Mouse (Mus musculus): ENCODE data around the gene Vmn1r27.

GRCm38 (mm10) chr6:58218721-58219120 lies at the start of gene Vmn1r27:
- TF ChIP-seq TCF12 (IDR thresholded peaks at IDR 0.05; ENCODE audit: low read depth, low read length) = no peak
- no peak for TF ChIP-seq SMC3 (IDR thresholded peaks at IDR 0.05; ENCODE audit: low read depth, low read length)
- TF ChIP-seq CTCF (conservative IDR thresholded peaks at IDR 0.05 in 1 of 2, IDR thresholded peaks at IDR 0.05 in 1 of 2; ENCODE audit: low read depth in 2 of 2, low read length in 2 of 2) = no peak
- no peak for TF ChIP-seq POLR2A (IDR thresholded peaks at IDR 0.05; ENCODE audit: low read depth, low read length)
- TF ChIP-seq EP300 (IDR thresholded peaks at IDR 0.05; ENCODE audit: low read length) = no peak
- TF ChIP-seq JUND (conservative IDR thresholded peaks at IDR 0.05; ENCODE audit: low read depth, low read length) = no peak
- TF ChIP-seq MAX (IDR thresholded peaks at IDR 0.05; ENCODE audit: low read length) = no peak
- no peak for TF ChIP-seq KAT2A (IDR thresholded peaks at IDR 0.05; ENCODE audit: insufficient replicate concordance, low read length)

Measured in CH12.LX (cell line).